Mouse (Mus musculus) ES-Bruce4 (cell line): ENCODE measurements around the gene Phldb2. TPM values are rescaled to one million over a fixed set of nuclear protein-coding genes. Genes with fewer than 3 reads are reported as not detected.

Experiments
- H3K27ac ChIP-seq: 2 replicates; pipeline ENCODE4 v1.5.1; 2012; ENCODE audit warnings: low read length, inconsistent platforms; ENCODE audit not compliant: insufficient read depth
- H3K27me3 ChIP-seq: 2 replicates; pipeline ENCODE4 v1.6.1; 2012; ENCODE audit warnings: mild to moderate bottlenecking, low read length, inconsistent platforms; ENCODE audit not compliant: control insufficient read depth, poor library complexity, insufficient read depth, severe bottlenecking
- H3K36me3 ChIP-seq: 2 replicates; pipeline ENCODE4 v1.6.1; 2012; ENCODE audit warnings: inconsistent platforms, mild to moderate bottlenecking, low read length, moderate library complexity; ENCODE audit not compliant: control insufficient read depth, poor library complexity, insufficient read depth, severe bottlenecking
- H3K4me1 ChIP-seq: one replicate; pipeline ENCODE4 v1.8.1; 2011; ENCODE audit warnings: low read length; ENCODE audit not compliant: control insufficient read depth, insufficient read depth
- H3K4me3 ChIP-seq: 2 replicates; pipeline ENCODE4 v1.5.1; 2011; ENCODE audit warnings: low read depth, mild to moderate bottlenecking, low read length
- H3K9ac ChIP-seq: 2 replicates; pipeline ENCODE4 v1.6.1; 2012; ENCODE audit warnings: low read depth, mild to moderate bottlenecking, inconsistent platforms; ENCODE audit not compliant: poor library complexity, severe bottlenecking
- H3K9me3 ChIP-seq: replicated peaks from 2 replicates; pipeline ENCODE4 v1.6.1; 2012; ENCODE audit warnings: mild to moderate bottlenecking, low read length, inconsistent platforms; ENCODE audit not compliant: control insufficient read depth, poor library complexity, insufficient read depth, severe bottlenecking
- CTCF ChIP-seq: IDR thresholded peaks from one replicate; pipeline ENCODE4 v1.8.1; 2011; ENCODE audit warnings: low read depth, low read length
- EP300 ChIP-seq: IDR thresholded peaks from 2 replicates; pipeline ENCODE4 v1.6.1; 2011; ENCODE audit warnings: low read depth, low read length; ENCODE audit not compliant: insufficient read depth
- POLR2A ChIP-seq: IDR thresholded peaks from one replicate; pipeline ENCODE4 v1.8.1; 2011; ENCODE audit warnings: low read length; ENCODE audit not compliant: insufficient read depth
- polyA plus RNA-seq: library from polyadenylated mRNA; stranded (reverse); fragments of >200 nt; gene quantifications from 2 replicates; pipeline ENCODE4 v1.2.4, GENCODE M21; 2011; ENCODE audit warnings: low read depth; ENCODE audit not compliant: missing spikeins, insufficient read depth, insufficient read length

Gene Phldb2
- polyA plus RNA-seq, 1 experiment, result 60.9 TPM

DNA sequence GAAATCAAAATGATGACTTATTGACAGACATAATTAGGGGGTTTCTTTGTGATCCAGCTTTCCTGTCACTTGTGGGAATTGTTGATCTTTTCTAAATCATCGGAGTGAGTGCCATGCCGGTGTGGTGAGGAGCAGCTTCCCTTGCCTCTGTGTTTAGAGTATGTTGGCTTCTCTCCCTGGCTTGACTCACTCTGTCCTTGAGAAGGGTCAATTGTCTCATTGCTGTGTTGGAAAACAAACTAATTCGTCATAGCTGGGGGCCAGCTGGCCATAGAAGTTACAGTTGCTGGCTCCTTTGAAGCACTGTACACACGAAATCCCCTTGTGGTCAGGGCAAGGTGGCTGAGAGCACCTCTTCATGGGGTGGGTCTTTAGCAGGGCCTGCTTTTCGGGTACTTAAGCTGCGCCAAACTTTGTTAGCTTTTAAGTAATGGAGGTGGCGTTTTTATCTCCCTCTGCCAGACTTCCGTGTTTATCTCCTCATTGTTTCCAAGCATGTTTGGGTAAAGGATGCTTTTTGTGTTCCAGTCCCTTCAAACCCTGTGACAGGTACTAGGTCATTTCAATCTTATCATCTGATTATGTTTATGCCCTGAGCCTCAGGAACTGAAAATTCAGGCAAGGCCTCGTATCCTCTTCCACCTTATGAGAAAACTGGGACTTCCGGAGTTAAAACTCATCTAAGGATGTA lies 82.0 kb downstream of the Phldb2 start:
- Histone ChIP-seq H3K9me3 (no peaks in the 10 kb centered on the region), H3K4me3 (no peak overlapping the region), H3K9ac (no peak overlapping the region), H3K27me3 (no peaks in the 10 kb centered on the region), H3K4me1 (no peaks in the 10 kb centered on the region), H3K27ac (no peak overlapping the region), H3K36me3 (no peaks in the 10 kb centered on the region)
- TF ChIP-seq POLR2A (no peak), EP300 (no peak), CTCF (no peak)

DNA sequence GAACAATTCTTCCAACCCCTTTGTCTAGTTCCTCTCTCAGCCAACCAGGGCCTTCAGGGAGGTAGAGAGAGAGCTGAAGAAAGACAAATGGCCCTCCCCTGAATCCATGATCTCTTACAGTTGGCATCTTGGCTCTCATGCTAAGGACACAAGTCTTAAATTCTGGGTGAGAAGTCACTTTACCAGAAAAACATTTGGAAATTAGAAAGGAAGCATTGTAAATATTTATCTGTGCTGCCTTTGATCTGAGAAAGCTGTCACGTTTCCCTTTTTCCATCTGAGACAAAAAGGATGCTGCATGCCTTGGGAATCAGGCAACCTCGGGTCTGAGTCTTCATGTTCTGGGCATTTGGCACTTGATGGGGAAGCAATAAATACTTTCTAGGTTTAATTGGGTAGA lies 82.7 kb downstream of the Phldb2 start:
- no peaks in the 10 kb centered on the region for H3K27me3 ChIP-seq
- no peak overlapping the region for H3K9ac ChIP-seq
- no peak overlapping the region for H3K27ac ChIP-seq
- H3K36me3 ChIP-seq, result no peaks in the 10 kb centered on the region
- TF ChIP-seq EP300 (no peak), CTCF (no peak), POLR2A (no peak)
- H3K4me1 ChIP-seq, result no peaks in the 10 kb centered on the region
- no peaks in the 10 kb centered on the region for H3K9me3 ChIP-seq
- no peak overlapping the region for H3K4me3 ChIP-seq

DNA sequence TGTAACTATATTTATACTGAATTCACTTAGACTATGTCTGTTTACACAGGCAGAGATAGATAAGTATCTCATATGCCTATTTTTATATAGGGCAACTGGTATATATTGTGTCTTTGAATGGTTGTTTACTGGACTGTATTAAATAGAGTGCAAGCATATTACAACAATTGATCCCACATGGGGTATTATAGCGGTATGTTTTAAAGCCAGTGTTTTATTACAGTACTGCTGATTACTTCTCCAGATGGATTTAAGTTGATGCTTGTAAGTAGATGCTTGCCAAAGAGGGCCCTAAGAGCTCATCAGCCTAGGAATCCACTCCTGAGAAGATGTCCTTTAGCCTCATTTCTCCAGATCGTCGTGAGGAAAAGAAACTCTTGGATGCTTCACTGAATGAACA lies 84.4 kb downstream of the Phldb2 start:
- H3K27me3 ChIP-seq, result no peaks in the 10 kb centered on the region
- H3K9me3 ChIP-seq, result no peaks in the 10 kb centered on the region
- H3K4me3 ChIP-seq, result no peak overlapping the region
- no peak overlapping the region for H3K9ac ChIP-seq
- H3K36me3 ChIP-seq, result no peaks in the 10 kb centered on the region
- TF ChIP-seq POLR2A, result no peak
- no peak for TF ChIP-seq EP300
- no peak for TF ChIP-seq CTCF
- no peak overlapping the region for H3K27ac ChIP-seq
- no peaks in the 10 kb centered on the region for H3K4me1 ChIP-seq

DNA sequence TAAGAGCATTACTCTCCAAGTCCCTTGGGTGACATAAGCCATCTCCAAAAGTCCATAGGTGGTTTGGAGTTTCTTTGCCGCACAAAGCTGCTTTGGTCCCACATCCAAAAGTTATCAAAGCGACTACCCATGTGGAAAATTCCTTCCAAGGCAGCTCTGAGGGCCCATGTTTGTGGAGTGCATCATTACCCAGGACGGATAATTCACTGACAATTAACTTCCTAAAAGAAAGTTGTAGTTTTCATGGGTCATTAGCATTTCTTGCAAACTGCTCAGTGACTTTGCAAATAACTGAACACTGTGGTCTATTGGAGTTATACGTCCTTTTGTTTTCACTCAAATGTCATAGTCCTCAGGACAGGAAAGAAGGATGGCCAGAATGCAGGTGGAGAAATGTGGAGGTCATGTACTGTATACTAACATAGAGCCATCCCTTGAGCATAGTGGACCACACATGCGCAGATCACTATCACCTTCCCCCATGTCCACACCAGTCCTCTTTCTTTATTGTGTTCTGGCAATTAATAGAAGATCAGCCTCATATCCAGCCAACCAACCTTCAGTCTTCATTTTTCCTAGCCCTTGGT lies 96.0 kb downstream of the Phldb2 start:
- H3K36me3 ChIP-seq, result no peaks in the 10 kb centered on the region
- no peak overlapping the region for H3K4me3 ChIP-seq
- no peak overlapping the region for H3K9ac ChIP-seq
- H3K27ac ChIP-seq, result no peak overlapping the region
- no peaks in the 10 kb centered on the region for H3K4me1 ChIP-seq
- no peak for TF ChIP-seq CTCF
- TF ChIP-seq POLR2A, result no peak
- no peak for TF ChIP-seq EP300
- H3K27me3 ChIP-seq, result no peaks in the 10 kb centered on the region
- no peaks in the 10 kb centered on the region for H3K9me3 ChIP-seq

DNA sequence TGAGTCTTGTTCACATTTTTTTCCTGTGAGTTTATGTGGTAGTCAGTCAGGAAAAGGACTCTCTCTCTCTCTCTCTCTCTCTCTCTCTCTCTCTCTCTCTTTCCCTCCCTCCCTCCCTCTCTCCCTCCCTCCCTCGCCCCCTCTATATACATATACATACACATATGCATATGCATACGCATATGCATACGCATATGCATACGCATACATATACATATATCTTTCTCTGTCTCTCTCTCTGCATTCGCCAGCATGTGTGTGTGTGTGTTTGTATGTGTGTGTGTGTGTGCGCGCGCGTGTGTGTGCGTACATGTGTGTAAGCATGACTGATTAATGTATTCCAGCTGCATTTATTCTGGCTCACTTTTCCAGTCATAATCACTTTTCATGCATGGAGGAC lies 98.9 kb downstream of the Phldb2 start:
- Histone ChIP-seq H3K27me3 (no peaks in the 10 kb centered on the region), H3K4me1 (no peaks in the 10 kb centered on the region), H3K36me3 (no peaks in the 10 kb centered on the region), H3K4me3 (no peak overlapping the region), H3K9ac (no peak overlapping the region), H3K27ac (no peak overlapping the region), H3K9me3 (no peaks in the 10 kb centered on the region)
- TF ChIP-seq POLR2A (no peak), EP300 (no peak), CTCF (no peak)

DNA sequence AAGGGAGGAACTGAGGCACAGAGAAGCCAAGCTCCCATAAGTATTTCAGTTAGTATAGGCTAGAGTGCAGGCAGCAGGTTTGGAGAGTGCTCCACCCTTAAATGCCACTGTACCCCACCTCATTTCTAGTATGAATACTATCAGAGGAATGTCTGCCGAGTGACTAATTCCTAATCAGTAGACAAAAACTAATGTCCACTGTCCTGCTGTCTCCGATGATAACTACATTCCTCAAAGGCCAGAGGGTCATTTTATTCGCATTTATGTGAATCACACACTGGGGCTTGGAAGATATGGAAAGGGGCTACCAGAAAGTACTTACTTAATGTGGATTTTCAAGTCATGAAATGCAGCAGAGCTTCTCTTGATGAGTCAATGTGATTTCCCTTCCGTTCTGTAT lies 104.4 kb downstream of the Phldb2 start:
- Histone ChIP-seq H3K4me3 (no peak overlapping the region), H3K4me1 (no peaks in the 10 kb centered on the region), H3K27me3 (0 out of 2 replicates have a peak, but pooled peaks cover 2% of the 10 kb centered on the region), H3K9me3 (no peaks in the 10 kb centered on the region), H3K9ac (no peak overlapping the region), H3K36me3 (no peaks in the 10 kb centered on the region), H3K27ac (no peak overlapping the region)
- TF ChIP-seq EP300 (no peak), CTCF (no peak), POLR2A (no peak)
